In the genomic region with DNA sequence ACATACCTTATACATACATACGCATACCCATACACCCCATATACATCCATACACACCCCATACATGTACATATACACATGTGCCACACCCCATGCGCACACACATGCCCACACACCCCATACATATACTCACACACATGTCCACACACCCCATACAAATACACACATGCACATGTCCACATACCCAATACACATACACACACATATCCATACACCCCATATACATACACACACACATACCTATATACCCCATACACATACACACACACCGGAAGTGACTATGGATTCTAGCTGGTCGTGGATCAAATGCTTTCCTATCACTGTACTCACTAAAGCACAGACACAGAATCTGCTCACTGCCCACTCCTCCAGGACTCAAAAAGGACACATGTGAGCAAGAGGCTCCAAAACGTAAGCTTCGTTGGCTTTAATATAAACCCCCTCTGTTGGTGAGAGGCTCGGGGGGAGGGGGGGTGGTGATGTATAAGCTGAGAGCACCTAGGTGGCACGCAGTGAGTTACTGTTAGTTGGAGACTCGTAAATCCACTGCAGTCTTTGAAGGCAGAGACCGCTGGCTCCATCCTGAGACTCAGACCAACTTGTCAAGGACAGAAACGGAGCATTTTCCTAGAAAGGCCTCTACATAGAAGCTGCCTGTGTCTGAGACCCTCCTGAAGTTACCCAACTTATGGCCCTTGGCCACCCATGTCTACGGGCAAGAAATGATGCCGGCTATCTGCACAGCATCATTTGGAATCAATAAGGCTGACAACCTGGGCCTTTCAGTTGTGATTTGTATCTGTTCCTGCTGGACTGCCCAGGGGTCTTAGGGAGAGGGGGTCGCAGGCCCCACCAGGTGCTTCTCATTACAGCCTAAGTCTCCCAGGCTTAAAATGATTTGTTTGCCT, we compare ENCODE assay signal across 23 mouse cellular contexts. TPM values are rescaled to one million over a fixed set of nuclear protein-coding genes. Genes with fewer than 3 reads are reported as not detected.
DNase-seq lines count a peak whose midpoint lies in the region; ATAC-seq and TF ChIP-seq lines count a peak whose summit lies in the region.
"Had no signal": no experiment of that assay in that cellular context is flagged by ENCODE, and none has a peak within 500 bp of the region (broad histone marks: within the 10 kb centered on the region; RNA-seq: fewer than 3 reads in every experiment).

No protein-coding gene starts in this region.

- no peak overlapping the region for H3K27ac ChIP-seq in liver, embryonic 13.5 days
- H3K27ac ChIP-seq in liver, postnatal 0 days (ENCODE audit: low read depth) = no peak overlapping the region
- peak overlapping the region; percentile 75 for H3K27ac ChIP-seq in embryonic facial prominence, embryonic 12.5 days
- H3K27ac ChIP-seq in limb, embryonic 12.5 days = peak overlapping the region; percentile 84
- H3K27ac ChIP-seq: hindbrain, embryonic 12.5 days; limb, embryonic 15.5 days; neural tube, embryonic 12.5 days had no signal

- H3K9me3 ChIP-seq in liver, embryonic 13.5 days (replicated peaks) = no peaks in the 10 kb centered on the region
- no peaks in the 10 kb centered on the region for H3K9me3 ChIP-seq in liver, postnatal 0 days (ENCODE audit: low read length)
- H3K9me3 ChIP-seq in embryonic facial prominence, embryonic 12.5 days = no peaks in the 10 kb centered on the region
- H3K9me3 ChIP-seq in limb, embryonic 12.5 days = no peaks in the 10 kb centered on the region
- H3K9me3 ChIP-seq: hindbrain, embryonic 12.5 days; limb, embryonic 15.5 days; megakaryocyte, embryonic 14.5 days had no signal

- no peaks in the 10 kb centered on the region for H3K36me3 ChIP-seq in liver, embryonic 13.5 days
- H3K36me3 ChIP-seq in liver, postnatal 0 days (replicated peaks; ENCODE audit: insufficient read depth, low read length) = no peaks in the 10 kb centered on the region
- no peaks in the 10 kb centered on the region for H3K36me3 ChIP-seq in embryonic facial prominence, embryonic 12.5 days
- no peaks in the 10 kb centered on the region for H3K36me3 ChIP-seq in limb, embryonic 12.5 days
- H3K36me3 ChIP-seq: heart, embryonic 12.5 days; hindbrain, embryonic 12.5 days; limb, embryonic 15.5 days; neural tube, embryonic 12.5 days had no signal

- no peak overlapping the region for H3K4me3 ChIP-seq in liver, embryonic 13.5 days (replicated peaks)
- no peak overlapping the region for H3K4me3 ChIP-seq in liver, postnatal 0 days (ENCODE audit: low read depth, low read length)
- no peak overlapping the region for H3K4me3 ChIP-seq in embryonic facial prominence, embryonic 12.5 days
- H3K4me3 ChIP-seq in limb, embryonic 12.5 days (replicated peaks) = no peak overlapping the region
- H3K4me3 ChIP-seq: heart, embryonic 12.5 days; hindbrain, embryonic 12.5 days; limb, embryonic 15.5 days; megakaryocyte, embryonic 14.5 days; neural tube, embryonic 12.5 days had no signal

- WGBS in liver, embryonic 13.5 days (ENCODE audit: insufficient replicate concordance) = 69% methylated on average over 14 of the region's 14 CpGs
- WGBS in liver, postnatal 0 days (ENCODE audit: insufficient replicate concordance) = 73% methylated on average over 14 of the region's 14 CpGs
- 46% methylated on average over 14 of the region's 14 CpGs for WGBS in embryonic facial prominence, embryonic 12.5 days
- WGBS in limb, embryonic 12.5 days = 25% methylated on average over 14 of the region's 14 CpGs

- no peaks in the 10 kb centered on the region for H3K27me3 ChIP-seq in liver, embryonic 13.5 days
- H3K27me3 ChIP-seq in liver, postnatal 0 days (ENCODE audit: insufficient read depth, low read length) = no peaks in the 10 kb centered on the region
- H3K27me3 ChIP-seq in embryonic facial prominence, embryonic 12.5 days = no peaks in the 10 kb centered on the region; the same call in 1 of the 2 replicates
- no peaks in the 10 kb centered on the region for H3K27me3 ChIP-seq in limb, embryonic 12.5 days
- H3K27me3 ChIP-seq: hindbrain, embryonic 12.5 days; limb, embryonic 15.5 days; megakaryocyte, embryonic 14.5 days; neural tube, embryonic 12.5 days had no signal

- no peak overlapping the region for H3K4me2 ChIP-seq in liver, embryonic 13.5 days
- H3K4me2 ChIP-seq in liver, postnatal 0 days (ENCODE audit: low read depth, low read length) = no peak overlapping the region
- H3K4me2 ChIP-seq in embryonic facial prominence, embryonic 12.5 days (replicated peaks) = 0 out of 2 replicates have a peak overlapping the region, but pooled peaks have one; percentile 3
- peak overlapping the region; percentile 37 for H3K4me2 ChIP-seq in limb, embryonic 12.5 days
- H3K4me2 ChIP-seq: heart, embryonic 12.5 days; hindbrain, embryonic 12.5 days; limb, embryonic 15.5 days; neural tube, embryonic 12.5 days had no signal

- H3K4me1 ChIP-seq in liver, embryonic 13.5 days (replicated peaks) = no peaks in the 10 kb centered on the region
- H3K4me1 ChIP-seq in liver, postnatal 0 days (ENCODE audit: insufficient read depth) = no peaks in the 10 kb centered on the region
- H3K4me1 ChIP-seq in embryonic facial prominence, embryonic 12.5 days = peaks cover 19% of the 10 kb centered on the region
- peaks cover 27% of the 10 kb centered on the region for H3K4me1 ChIP-seq in limb, embryonic 12.5 days (replicated peaks)
- H3K4me1 ChIP-seq: heart, embryonic 12.5 days; hindbrain, embryonic 12.5 days; megakaryocyte, embryonic 14.5 days had no signal

- ATAC-seq in liver, embryonic 13.5 days (ENCODE audit: low read depth) = 0 out of 2 replicates have a peak, but pooled peaks have one; percentile 15
- no peak for ATAC-seq in liver, postnatal 0 days
- ATAC-seq in embryonic facial prominence, embryonic 12.5 days (ENCODE audit: insufficient number of reproducible peaks, insufficient read depth, low FRiP score, low TSS enrichment) = peak; percentile 59
- peak; percentile 70 for ATAC-seq in limb, embryonic 12.5 days (ENCODE audit: insufficient number of reproducible peaks, insufficient read depth, low FRiP score, low TSS enrichment, low read depth)
- ATAC-seq: forebrain, postnatal 0 days; midbrain, embryonic 16.5 days had no signal

- no peak for DNase-seq in liver, embryonic 13.5 days
- no peak for DNase-seq in liver, postnatal 0 days
- no peak for DNase-seq in layer of hippocampus, postnatal 10 days (ENCODE audit: low spot score in 2 of 2)
- no peak for DNase-seq in urinary bladder, adult 18-20 months (ENCODE audit: low spot score in 2 of 2)
- no peak for DNase-seq in adrenal gland, postnatal 14 days
- DNase-seq: adrenal gland, adult 8-10 months; B cell, adult 2 months; cerebellum, adult 9-10 months; forebrain, postnatal 0 days; heart, postnatal 14 days; kidney, adult 9 months; kidney, postnatal 4 days; lung, postnatal 10 days; spleen, adult 18-20 months; thymus, postnatal 25 days had no signal

- no peak overlapping the region for H3K9ac ChIP-seq in liver, embryonic 13.5 days
- H3K9ac ChIP-seq in liver, postnatal 0 days (replicated peaks) = no peak overlapping the region
- no peak overlapping the region for H3K9ac ChIP-seq in embryonic facial prominence, embryonic 12.5 days
- H3K9ac ChIP-seq in limb, embryonic 12.5 days (replicated peaks) = no peak overlapping the region
- H3K9ac ChIP-seq: forebrain, postnatal 0 days; heart, embryonic 12.5 days; hindbrain, embryonic 12.5 days; limb, embryonic 15.5 days; neural tube, embryonic 12.5 days had no signal

- TF ChIP-seq CTCF in liver, postnatal 0 days (IDR thresholded peaks at IDR 0.05; ENCODE audit: low read depth) = no peak

- TF ChIP-seq EP300 in liver, postnatal 0 days (IDR thresholded peaks at IDR 0.05; ENCODE audit: low read depth) = no peak

RNA-seq across cellular contexts. Expression of a gene that starts 45.9 kb away (rescaled TPM):
- 19.3 and 27.8 TPM in 2 replicates for polyA plus RNA-seq in liver, embryonic 13.5 days (2015; fragmentation: Nextera tagmentation; extraction: Ambion mirVana)
- 7.0 and 7.7 TPM in 2 replicates for polyA plus RNA-seq in liver, postnatal 0 days (2015; fragmentation: Nextera tagmentation; extraction: Ambion mirVana)
- polyA plus RNA-seq in embryonic facial prominence, embryonic 12.5 days (2016; fragmentation: Nextera tagmentation; extraction: Ambion mirVana) = 19.3 and 20.4 TPM in 2 replicates
- 30.0 and 35.3 TPM in 2 replicates for polyA plus RNA-seq in limb, embryonic 12.5 days (2016; fragmentation: Nextera tagmentation; extraction: Ambion mirVana)
- 1 to 10 TPM; 5.8 to 6.4 TPM for total RNA-seq in layer of hippocampus, postnatal 10 days (2021)
- total RNA-seq in adrenal gland, postnatal 14 days (2021) = 23.7 and 28.6 TPM in 2 replicates

Comparison
In these comparisons a context has a peak if more than half of its experiments do, and no peak if none do; other contexts are left out.
1. H3K27ac ChIP-seq: peak in embryonic facial prominence, embryonic 12.5 days (single experiment) and limb, embryonic 12.5 days (single experiment); none in liver, embryonic 13.5 days (single experiment) and liver, postnatal 0 days (single experiment).
2. H3K4me2 ChIP-seq: peak in embryonic facial prominence, embryonic 12.5 days (single experiment) and limb, embryonic 12.5 days (single experiment); none in liver, embryonic 13.5 days (single experiment) and liver, postnatal 0 days (single experiment).